Mouse (Mus musculus): ENCODE results near the gene Tars2. TPM values are rescaled to one million over a fixed set of nuclear protein-coding genes. Genes with fewer than 3 reads are reported as not detected.
"Not testable (repeated sequence)": the region's sequence is repeated elsewhere in the genome, so short reads cannot be mapped to it uniquely, and the experiment has no call there.

The Tars2 gene
- total RNA-seq, 2 experiments from 2014 or later: 29.0 to 29.6 TPM

GRCm38 (mm10) chr3:95701877-95702540 lies 58.0 kb downstream of the Tars2 start:
- peak; percentile 87 for DNase-seq
- intact Hi-C loops (cut with DNase I; ENCODE audit: low total_unique reads): loop anchor here (10.0 kb wide), 1 partner anchor 177 kb away; the partner anchor contains the start of gene Ctss

GRCm38 (mm10) chr3:95701085-95701484 lies 58.9 kb downstream of the Tars2 start:
- no peak for DNase-seq
- intact Hi-C loops (cut with DNase I; ENCODE audit: low total_unique reads): loop anchor here (10.0 kb wide), 1 partner anchor 176 kb away; the partner anchor contains the start of gene Ctss

- peak; percentile 64 for DNase-seq
- intact Hi-C loops (cut with DNase I; ENCODE audit: low total_unique reads): loop anchor here (10.0 kb wide), 1 partner anchor 175 kb away; the partner anchor contains the start of gene Ctss
These were observed 59.7 kb downstream of the Tars2 start for GRCm38 (mm10) chr3:95700233-95700681.

- DNase-seq: no peak
- intact Hi-C loops (cut with DNase I; ENCODE audit: low total_unique reads): no loop called here
These were observed 61.7 kb downstream of the Tars2 start for GRCm38 (mm10) chr3:95698286-95698685.

- DNase-seq: no peak
- intact Hi-C loops (cut with DNase I; ENCODE audit: low total_unique reads): no loop called here
These were observed 63.6 kb downstream of the Tars2 start for GRCm38 (mm10) chr3:95696360-95696759.

GRCm38 (mm10) chr3:95695796-95696195 lies 64.2 kb downstream of the Tars2 start:
- no peak for DNase-seq
- intact Hi-C loops (cut with DNase I; ENCODE audit: low total_unique reads): no loop called here

- intact Hi-C loops (cut with DNase I; ENCODE audit: low total_unique reads): no loop called here
- DNase-seq: no peak
These were observed 65.0 kb downstream of the Tars2 start for GRCm38 (mm10) chr3:95694808-95695703.

- DNase-seq: no peak
These were observed 65.9 kb downstream of the Tars2 start for GRCm38 (mm10) chr3:95693821-95694807.

GRCm38 (mm10) chr3:95692677-95693076 lies 67.3 kb downstream of the Tars2 start:
- DNase-seq: no peak
- intact Hi-C loops (cut with DNase I; ENCODE audit: low total_unique reads): no loop called here

More at GRCm38 (mm10) chr3:95693821-95694807, 65.9 kb downstream of the Tars2 start:
- intact Hi-C loops (cut with DNase I; ENCODE audit: low total_unique reads): no loop called here

GRCm38 (mm10) chr3:95690552-95690951 lies 69.5 kb downstream of the Tars2 start:
- DNase-seq; intact Hi-C loops (cut with DNase I; ENCODE audit: low total_unique reads): not testable (repeated sequence)

Small RNA genes lying within 50 kb of the gene (microRNA-seq; reads per million reads assigned to microRNA genes)
- 0 reads per million in 2 experiments for gene Mir7014

Other genes with a start within 250 kb of the Tars2 start
- gene Ctss, start 233.4 kb downstream of the Tars2 start, total RNA-seq (2021): 1 to 10 TPM; 3.5 to 3.8 TPM
- gene Hormad1, start 200.5 kb downstream of the Tars2 start, total RNA-seq (2021): not detected
- 10 to 100 TPM; 13.6 to 14.5 TPM for gene Golph3l, start 171.3 kb downstream of the Tars2 start, total RNA-seq (2021)
- 10 to 100 TPM; 78.4 to 79.8 TPM for gene Ensa, start 135.2 kb downstream of the Tars2 start, total RNA-seq (2021)
- 100 to 1,000 TPM in 1 of 2 experiments, 10 to 100 TPM in 1; 98.8 to 124 TPM for gene Mcl1, start 101.4 kb downstream of the Tars2 start, total RNA-seq (2021)
- gene Adamtsl4, start 72.3 kb downstream of the Tars2 start, total RNA-seq (2021): 10 to 100 TPM; 27.1 to 50.8 TPM
- gene Ecm1, start 20.6 kb downstream of the Tars2 start, total RNA-seq (2021): 10 to 100 TPM; 16.7 to 18.5 TPM
- gene Rprd2, start 58.7 kb upstream of the Tars2 start, total RNA-seq (2021): 10 to 100 TPM; 29.0 to 29.3 TPM
- 10 to 100 TPM; 12.2 to 13.9 TPM for gene Prpf3, start 95.7 kb upstream of the Tars2 start, total RNA-seq (2021)
- gene Mrps21, start 111.3 kb upstream of the Tars2 start, total RNA-seq (2021): 100 to 1,000 TPM; 262 to 274 TPM
- gene Ciart, start 122.0 kb upstream of the Tars2 start, total RNA-seq (2021): 1 to 10 TPM in 1 of 2 experiments, under 1 TPM in 1; 0.90 to 1.7 TPM
- 10 to 100 TPM; 14.2 to 17.0 TPM for gene BC028528, start 131.8 kb upstream of the Tars2 start, total RNA-seq (2021)
- 10 to 100 TPM; 53.0 to 56.6 TPM for gene Aph1a, start 133.8 kb upstream of the Tars2 start, total RNA-seq (2021)
- gene Car14, start 144.5 kb upstream of the Tars2 start, total RNA-seq (2021): 10 to 100 TPM; 39.2 to 64.9 TPM
- 10 to 100 TPM; 74.2 to 78.4 TPM for gene Anp32e, start 169.0 kb upstream of the Tars2 start, total RNA-seq (2021)
- 10 to 100 TPM; 30.0 to 50.8 TPM for gene Plekho1, start 235.8 kb upstream of the Tars2 start, total RNA-seq (2021)